8 mouse cellular contexts compared by ENCODE assay signal in genomic region chr9:32344489-32344888, GRCm38 (mm10). TPM values are rescaled to one million over a fixed set of nuclear protein-coding genes. Genes with fewer than 3 reads are reported as not detected.
DNase-seq lines count a peak whose midpoint lies in the region; ATAC-seq and TF ChIP-seq lines count a peak whose summit lies in the region.

No protein-coding gene starts in this region.

- H3K4me3 ChIP-seq in kidney, embryonic 16.5 days (ENCODE audit: low read length), result peak overlapping the region; percentile 33
- peak overlapping the region; percentile 25 for H3K4me3 ChIP-seq in forebrain, embryonic 11.5 days (ENCODE audit: low read depth, low read length)
- H3K4me3 ChIP-seq in neural tube, embryonic 13.5 days, result peak overlapping the region; percentile 38
- H3K4me3 ChIP-seq in thymus, adult 2 months (ENCODE audit: control insufficient read depth, insufficient read depth, low read length), result no peak overlapping the region

- H3K36me3 ChIP-seq in kidney, embryonic 16.5 days (ENCODE audit: insufficient read depth, low read length), result no peaks in the 10 kb centered on the region
- H3K36me3 ChIP-seq in forebrain, embryonic 11.5 days (ENCODE audit: control insufficient read depth, insufficient read depth, low read length), result no peaks in the 10 kb centered on the region
- H3K36me3 ChIP-seq in neural tube, embryonic 13.5 days, result no peaks in the 10 kb centered on the region
- no peaks in the 10 kb centered on the region for H3K36me3 ChIP-seq in thymus, adult 2 months (ENCODE audit: control insufficient read depth, insufficient read depth, low read length)

- H3K27ac ChIP-seq in kidney, embryonic 16.5 days (ENCODE audit: low read length), result no peak overlapping the region
- no peak overlapping the region for H3K27ac ChIP-seq in forebrain, embryonic 11.5 days (ENCODE audit: low read depth, low read length)
- H3K27ac ChIP-seq in neural tube, embryonic 13.5 days (replicated peaks), result no peak overlapping the region
- no peak overlapping the region for H3K27ac ChIP-seq in thymus, adult 2 months (ENCODE audit: control insufficient read depth, insufficient read depth, low read length)

- no peak for DNase-seq in kidney, adult 8-10 months
- DNase-seq in forebrain, embryonic 11.5 days (ENCODE audit: low spot score), result no peak
- peak; percentile 16 to 21 for DNase-seq in left cerebral cortex, adult 9 months (ENCODE audit: low spot score in 2 of 2)
- no peak for DNase-seq in thymus, adult 2 months
- no peak for DNase-seq in layer of hippocampus, adult 9-11 months
- DNase-seq in thymus, postnatal 36 days, result no peak

- no peak for TF ChIP-seq CTCF in thymus, adult 2 months (IDR thresholded peaks at IDR 0.05; ENCODE audit: borderline replicate concordance, control insufficient read depth, extremely low read depth, insufficient read depth, low read length, poor library complexity)

- ATAC-seq in kidney, embryonic 16.5 days (ENCODE audit: low FRiP score, low TSS enrichment), result 0 out of 2 replicates have a peak, but pooled peaks have one; percentile 22
- ATAC-seq in forebrain, embryonic 11.5 days (replicated peaks; ENCODE audit: low FRiP score), result 0 out of 2 replicates have a peak, but pooled peaks have one; percentile 14
- ATAC-seq in neural tube, embryonic 13.5 days (ENCODE audit: low read depth), result peak; percentile 42

- H3K9me3 ChIP-seq in kidney, embryonic 16.5 days (ENCODE audit: low read length), result no peaks in the 10 kb centered on the region
- H3K9me3 ChIP-seq in forebrain, embryonic 11.5 days (ENCODE audit: control insufficient read depth, low read length), result no peaks in the 10 kb centered on the region
- H3K9me3 ChIP-seq in neural tube, embryonic 13.5 days, result no peaks in the 10 kb centered on the region

- peak overlapping the region; percentile 69 for H3K4me2 ChIP-seq in kidney, embryonic 16.5 days (replicated peaks; ENCODE audit: low read depth, low read length)
- peak overlapping the region; percentile 55 for H3K4me2 ChIP-seq in forebrain, embryonic 11.5 days (ENCODE audit: low read depth, low read length, severe bottlenecking)
- peak overlapping the region; percentile 65 for H3K4me2 ChIP-seq in neural tube, embryonic 13.5 days

- TF ChIP-seq POLR2A in thymus, adult 2 months (IDR thresholded peaks at IDR 0.05; ENCODE audit: control insufficient read depth, extremely low read depth, insufficient read depth, low read length, poor library complexity), result no peak

- peaks cover 43% of the 10 kb centered on the region for H3K27me3 ChIP-seq in kidney, embryonic 16.5 days (ENCODE audit: insufficient read depth, low read length)
- peaks cover 61% of the 10 kb centered on the region for H3K27me3 ChIP-seq in forebrain, embryonic 11.5 days (ENCODE audit: control insufficient read depth, insufficient read depth, low read length)
- H3K27me3 ChIP-seq in neural tube, embryonic 13.5 days, result peaks cover 60% of the 10 kb centered on the region
- peaks cover 11% of the 10 kb centered on the region; the same call in 1 of the 2 replicates for H3K27me3 ChIP-seq in thymus, adult 2 months (ENCODE audit: control insufficient read depth, insufficient read depth, low read length)

- 2% methylated on average over 21 of the region's 21 CpGs for WGBS in kidney, embryonic 16.5 days
- WGBS in forebrain, embryonic 11.5 days, result 2% methylated on average over 21 of the region's 21 CpGs
- WGBS in neural tube, embryonic 13.5 days, result 3% methylated on average over 21 of the region's 21 CpGs
- 11% methylated on average over 21 of the region's 21 CpGs for WGBS in thymus, adult 2 months

- H3K4me1 ChIP-seq in kidney, embryonic 16.5 days (ENCODE audit: insufficient read depth, low read length), result peaks cover 29% of the 10 kb centered on the region
- H3K4me1 ChIP-seq in forebrain, embryonic 11.5 days (replicated peaks; ENCODE audit: control insufficient read depth, insufficient read depth, low read length), result no peaks in the 10 kb centered on the region
- H3K4me1 ChIP-seq in neural tube, embryonic 13.5 days (replicated peaks), result peaks cover 17% of the 10 kb centered on the region
- no peaks in the 10 kb centered on the region for H3K4me1 ChIP-seq in thymus, adult 2 months (replicated peaks; ENCODE audit: control insufficient read depth, insufficient read depth, low read length)

- H3K9ac ChIP-seq in kidney, embryonic 16.5 days (replicated peaks; ENCODE audit: low read length), result peak overlapping the region; percentile 58
- peak overlapping the region; percentile 37; the same call in 1 of the 2 replicates for H3K9ac ChIP-seq in forebrain, embryonic 11.5 days (ENCODE audit: low read length)
- H3K9ac ChIP-seq in neural tube, embryonic 13.5 days, result peak overlapping the region; percentile 65

RNA-seq across cellular contexts. Expression of gene Kcnj5, which starts 0.3 kb away (rescaled TPM):
- 2.2 and 2.6 TPM in 2 replicates for polyA plus RNA-seq in kidney, embryonic 16.5 days (2015; fragmentation: Nextera tagmentation; extraction: Ambion mirVana)
- 0.88 and 1.1 TPM in 2 replicates for polyA plus RNA-seq in forebrain, embryonic 11.5 days (2014; fragmentation: Nextera tagmentation; extraction: Ambion mirVana)
- 0.13 and 0.28 TPM in 2 replicates for polyA plus RNA-seq in neural tube, embryonic 13.5 days (2015; fragmentation: Nextera tagmentation; extraction: Ambion mirVana)
- 0.45 and 1.4 TPM in 2 replicates for polyA plus RNA-seq in thymus, adult 2 months (2012; rRNA removed)

RNA-seq across cellular contexts. Expression of gene Kcnj1, which starts 27.8 kb away (rescaled TPM):
- polyA plus RNA-seq in kidney, embryonic 16.5 days (2015; fragmentation: Nextera tagmentation; extraction: Ambion mirVana), result 18.8 and 19.2 TPM in 2 replicates
- polyA plus RNA-seq in forebrain, embryonic 11.5 days (2014; fragmentation: Nextera tagmentation; extraction: Ambion mirVana), result not detected in 2 replicates
- not detected in 2 replicates for polyA plus RNA-seq in neural tube, embryonic 13.5 days (2015; fragmentation: Nextera tagmentation; extraction: Ambion mirVana)
- polyA plus RNA-seq in thymus, adult 2 months (2012; rRNA removed), result 0.03 TPM in 1 of 2 replicates, not detected in the other

Comparison
In these comparisons a context has a peak if more than half of its experiments do, and no peak if none do; other contexts are left out.
1. DNase-seq: peak in left cerebral cortex, adult 9 months (2 of 2); none in kidney, adult 8-10 months (0 of 2), forebrain, embryonic 11.5 days (single experiment), thymus, adult 2 months (single experiment), layer of hippocampus, adult 9-11 months (single experiment) and thymus, postnatal 36 days (0 of 2).
2. RNA of gene Kcnj1, which starts 27.8 kb away (polyA plus RNA-seq): 18.8 to 19.2 TPM in kidney, embryonic 16.5 days; 0.03 TPM in thymus, adult 2 months, not detected in forebrain, embryonic 11.5 days and not detected in neural tube, embryonic 13.5 days; every median in the first group is over 10 times any median in the second.
3. Peak in every context shown above with its lines, with median percentiles within 50 percentile points of each other: ATAC-seq, H3K4me2 ChIP-seq and H3K9ac ChIP-seq.